Mouse (Mus musculus): ENCODE data around the gene Clcc1.

- TF ChIP-seq CTCF (IDR thresholded peaks at IDR 0.05; ENCODE audit: control insufficient read depth, insufficient read depth, insufficient replicate concordance, low read depth, low read length) (no peak), POLR2A (IDR thresholded peaks at IDR 0.05; ENCODE audit: control insufficient read depth, low read depth, low read length) (no peak)
Measured at GRCm38 (mm10) chr3:108689979-108690378, 36.3 kb downstream of the Clcc1 start.

Measured in testis, adult 2 months (tissue).